Mouse (Mus musculus): ENCODE measurements around the gene Tmem169. TPM values are rescaled to one million over a fixed set of nuclear protein-coding genes. Genes with fewer than 3 reads are reported as not detected.

The Tmem169 gene
- polyA plus RNA-seq, 1 experiment from 2014 or later, result 5.0 TPM

DNA sequence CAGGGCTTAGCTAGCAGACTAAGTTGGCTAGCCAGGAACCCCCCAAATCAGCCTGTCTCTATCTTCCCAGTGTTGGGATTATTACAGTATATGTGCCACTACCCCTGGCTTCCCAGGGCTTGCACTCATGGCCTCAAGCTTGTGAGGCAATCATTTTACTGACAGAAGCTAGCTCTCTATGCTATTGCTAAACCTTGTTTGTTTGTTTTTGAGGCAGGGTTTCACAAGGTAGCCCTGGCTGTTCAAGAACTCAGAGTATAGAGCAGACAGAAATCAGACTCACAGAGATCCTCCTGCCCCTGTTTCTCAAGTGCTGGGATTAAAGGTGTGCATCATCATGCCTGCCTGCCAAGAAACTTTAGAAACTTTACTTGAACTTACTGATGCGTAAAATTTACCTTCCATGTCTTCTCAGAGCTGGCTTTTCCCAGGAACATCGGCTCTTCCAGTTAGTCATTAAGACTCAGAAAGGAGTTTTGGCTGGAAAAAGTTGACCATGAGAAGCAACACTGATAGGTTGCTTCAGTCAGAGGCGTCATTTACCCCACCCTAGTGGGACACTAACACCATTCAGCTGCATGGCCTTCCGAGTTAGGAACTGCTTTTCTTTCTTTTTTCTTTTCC, 4.5 kb downstream of the Tmem169 start:
- 65% methylated on average over 4 of the region's 4 CpGs for WGBS

DNA sequence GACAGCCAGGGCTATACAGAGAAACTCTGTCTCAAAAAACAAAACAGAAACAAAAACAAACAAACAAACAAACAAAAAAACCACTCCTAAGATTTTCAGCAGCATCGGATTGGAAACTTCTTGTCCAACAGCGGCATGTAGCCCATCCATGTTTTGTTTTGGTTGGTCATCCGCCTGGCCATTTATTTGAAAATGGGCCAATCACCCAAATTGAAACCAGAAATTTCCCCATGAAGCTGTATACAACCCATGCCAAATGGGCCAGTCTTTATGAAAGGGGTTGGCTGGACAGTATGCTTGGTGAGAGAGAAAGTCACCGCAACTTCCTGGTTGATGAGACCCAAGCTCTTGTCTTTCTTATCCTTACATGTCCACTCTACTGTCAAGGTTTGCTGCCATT, 6.7 kb downstream of the Tmem169 start:
- H3K27ac ChIP-seq, result no peak overlapping the region
- no peak overlapping the region for H3K4me2 ChIP-seq
- no peaks in the 10 kb centered on the region for H3K27me3 ChIP-seq
- WGBS, result 95% methylated on average over 4 of the region's 4 CpGs
- no peaks in the 10 kb centered on the region for H3K9me3 ChIP-seq (replicated peaks)
- H3K9ac ChIP-seq, result no peak overlapping the region
- no peak overlapping the region for H3K4me3 ChIP-seq (replicated peaks)
- H3K4me1 ChIP-seq, result peaks cover 11% of the 10 kb centered on the region
- ATAC-seq (replicated peaks; ENCODE audit: low FRiP score), result no peak
- no peaks in the 10 kb centered on the region for H3K36me3 ChIP-seq

More for the DNA sequence above, 4.5 kb downstream of the Tmem169 start:
- peaks cover 11% of the 10 kb centered on the region; the same call in 1 of the 2 replicates for H3K27me3 ChIP-seq
- peak overlapping the region; percentile 84 for H3K27ac ChIP-seq
- H3K36me3 ChIP-seq, result no peaks in the 10 kb centered on the region
- H3K4me1 ChIP-seq, result peaks cover 16% of the 10 kb centered on the region
- no peak overlapping the region for H3K9ac ChIP-seq
- H3K4me2 ChIP-seq, result no peak overlapping the region
- no peak overlapping the region for H3K4me3 ChIP-seq (replicated peaks)
- H3K9me3 ChIP-seq (replicated peaks), result no peaks in the 10 kb centered on the region
- no peak for ATAC-seq (replicated peaks; ENCODE audit: low FRiP score)

DNA sequence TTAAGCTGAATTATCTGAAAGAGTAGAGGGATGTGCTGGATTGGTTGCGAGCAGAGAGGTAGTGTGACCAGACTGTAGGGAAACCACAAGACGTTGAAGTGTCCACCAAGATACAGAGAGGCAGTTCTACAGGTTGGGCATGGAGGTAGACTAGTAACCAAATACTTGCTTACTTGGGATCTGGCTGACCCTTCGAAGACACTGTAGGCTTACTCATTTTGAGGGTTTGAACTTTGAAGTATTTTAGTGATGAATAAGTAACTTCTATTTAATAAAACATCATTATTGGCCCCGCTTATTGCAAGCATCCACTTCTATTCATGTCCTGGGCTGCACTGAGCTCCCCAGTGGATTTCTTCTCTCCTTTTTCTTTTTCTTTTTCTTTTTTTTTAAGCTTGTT, 7.3 kb downstream of the Tmem169 start:
- Histone ChIP-seq H3K4me3 (replicated peaks) (no peak overlapping the region), H3K4me2 (no peak overlapping the region), H3K9ac (no peak overlapping the region), H3K36me3 (no peaks in the 10 kb centered on the region), H3K27ac (no peak overlapping the region), H3K4me1 (peaks cover 9% of the 10 kb centered on the region), H3K27me3 (no peaks in the 10 kb centered on the region), H3K9me3 (replicated peaks) (no peaks in the 10 kb centered on the region)
- no peak for ATAC-seq (replicated peaks; ENCODE audit: low FRiP score)
- WGBS, result 93% methylated on average over 4 of the region's 4 CpGs

DNA sequence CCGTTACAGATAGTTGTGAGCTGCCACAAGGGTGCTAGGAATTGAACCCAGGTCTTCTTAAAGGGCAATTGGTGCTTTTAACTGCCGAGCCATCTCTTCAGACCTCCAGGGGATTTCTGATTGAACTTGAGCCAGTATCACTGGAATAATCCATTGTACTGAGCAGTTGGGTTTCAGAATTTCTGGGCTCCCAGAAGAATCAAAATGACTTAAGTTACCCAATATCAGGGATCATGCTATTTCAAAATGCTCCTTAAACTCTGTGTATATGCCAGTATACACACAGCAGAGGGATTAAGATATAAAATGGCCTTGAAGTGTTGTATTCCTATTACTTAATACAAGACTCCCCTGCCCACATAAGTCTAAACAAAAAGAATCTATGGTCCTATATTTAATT, 7.8 kb downstream of the Tmem169 start:
- 88% methylated on average over 2 of the region's 2 CpGs for WGBS
- Histone ChIP-seq H3K27ac (no peak overlapping the region), H3K27me3 (no peaks in the 10 kb centered on the region), H3K9ac (no peak overlapping the region), H3K4me1 (peaks cover 4% of the 10 kb centered on the region), H3K4me2 (no peak overlapping the region), H3K4me3 (replicated peaks) (no peak overlapping the region), H3K36me3 (no peaks in the 10 kb centered on the region), H3K9me3 (replicated peaks) (no peaks in the 10 kb centered on the region)
- ATAC-seq (replicated peaks; ENCODE audit: low FRiP score), result no peak

DNA sequence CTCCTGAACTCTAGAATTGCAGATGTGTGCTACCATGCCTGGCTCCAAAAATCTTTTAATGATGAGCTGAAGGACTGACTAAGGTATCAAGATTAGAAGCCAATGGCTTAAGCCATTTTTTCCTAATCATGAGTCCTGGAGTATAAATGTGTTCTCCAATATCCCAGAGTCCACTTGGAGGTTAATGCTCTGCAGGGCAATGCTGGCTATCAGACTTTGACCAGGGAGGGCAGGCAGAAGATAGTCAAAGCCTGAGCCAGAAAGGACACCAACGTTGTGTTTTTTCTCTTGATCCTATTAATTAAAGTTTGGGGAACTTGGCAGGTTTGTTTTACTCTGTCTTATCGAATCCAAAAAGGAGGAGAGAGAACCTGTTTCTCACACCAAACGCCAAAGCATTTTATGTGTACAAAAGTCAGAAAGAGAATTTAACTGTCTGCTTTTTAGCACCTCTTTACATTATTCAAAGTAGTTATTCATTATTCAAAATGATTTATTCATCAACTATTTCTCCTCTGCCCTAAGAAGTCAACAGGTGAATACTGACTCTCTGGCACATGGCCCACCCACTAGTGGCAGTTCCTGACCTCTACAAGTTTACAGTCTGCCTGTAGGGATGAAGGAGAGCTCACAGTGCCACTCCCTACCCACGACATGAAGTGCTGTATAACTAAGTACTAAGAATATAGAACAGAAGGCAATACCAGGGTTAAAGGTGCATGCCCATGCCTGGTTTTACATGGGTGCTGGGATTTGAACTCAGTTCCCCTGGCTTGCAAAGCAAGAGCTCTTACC, 9.9 kb downstream of the Tmem169 start:
- H3K27ac ChIP-seq, result no peak overlapping the region
- no peaks in the 10 kb centered on the region for H3K36me3 ChIP-seq
- H3K4me3 ChIP-seq (replicated peaks), result no peak overlapping the region
- no peaks in the 10 kb centered on the region for H3K27me3 ChIP-seq
- WGBS, result 56% methylated on average over 4 of the region's 4 CpGs
- no peaks in the 10 kb centered on the region for H3K4me1 ChIP-seq
- H3K9ac ChIP-seq, result no peak overlapping the region
- H3K9me3 ChIP-seq (replicated peaks), result no peaks in the 10 kb centered on the region
- ATAC-seq (replicated peaks; ENCODE audit: low FRiP score), result no peak
- no peak overlapping the region for H3K4me2 ChIP-seq

DNA sequence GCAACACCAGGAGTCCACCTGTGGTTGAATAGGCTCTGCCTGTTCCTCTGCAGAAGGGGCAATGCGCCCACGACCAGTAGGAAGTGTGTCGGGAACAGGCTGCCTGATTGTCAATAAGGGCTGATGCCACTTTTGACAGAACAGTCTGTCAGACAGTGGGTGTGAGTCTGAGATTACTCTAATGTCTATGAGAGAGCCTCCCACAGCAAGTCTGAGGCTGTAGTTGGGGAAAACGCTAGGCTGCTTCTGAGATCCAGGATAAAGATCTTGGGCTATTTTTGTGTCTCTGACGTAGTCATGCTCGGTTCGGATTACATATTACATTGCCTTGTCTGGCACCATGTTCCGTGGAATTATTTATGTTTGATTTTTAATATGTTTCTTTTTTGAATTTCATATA, 11.6 kb downstream of the Tmem169 start:
- ATAC-seq (replicated peaks; ENCODE audit: low FRiP score), result no peak
- Histone ChIP-seq H3K9ac (no peak overlapping the region), H3K4me1 (no peaks in the 10 kb centered on the region), H3K27me3 (no peaks in the 10 kb centered on the region), H3K4me3 (replicated peaks) (no peak overlapping the region), H3K4me2 (no peak overlapping the region), H3K27ac (no peak overlapping the region), H3K9me3 (replicated peaks) (no peaks in the 10 kb centered on the region), H3K36me3 (no peaks in the 10 kb centered on the region)
- WGBS, result 71% methylated on average over 8 of the region's 8 CpGs

DNA sequence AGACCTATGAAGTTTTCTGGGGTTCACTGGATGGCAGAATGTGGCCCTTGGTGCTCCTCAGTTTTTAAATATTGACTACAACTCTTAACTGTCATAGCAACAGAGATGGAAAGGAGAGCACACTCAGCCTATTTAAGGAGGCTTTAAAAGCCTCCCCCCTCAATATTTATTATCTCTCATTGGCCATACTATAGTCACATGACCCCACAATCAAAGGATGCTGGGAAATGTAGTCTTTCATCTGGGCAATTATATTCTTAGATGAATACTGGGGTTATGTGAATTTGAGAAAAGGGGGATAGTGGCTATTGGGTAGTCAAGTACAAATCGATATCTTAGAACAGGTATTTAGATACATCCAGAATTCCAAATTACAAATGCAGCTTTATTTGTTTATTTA, 17.7 kb downstream of the Tmem169 start:
- no peak overlapping the region for H3K4me3 ChIP-seq (replicated peaks)
- no peaks in the 10 kb centered on the region for H3K27me3 ChIP-seq
- no peak overlapping the region for H3K9ac ChIP-seq
- H3K27ac ChIP-seq, result no peak overlapping the region
- no peak for ATAC-seq (replicated peaks; ENCODE audit: low FRiP score)
- no peaks in the 10 kb centered on the region for H3K36me3 ChIP-seq
- 0 out of 2 replicates have a peak, but pooled peaks cover 4% of the 10 kb centered on the region for H3K4me1 ChIP-seq
- H3K4me2 ChIP-seq, result no peak overlapping the region
- 88% methylated on average over 1 of the region's 1 CpGs for WGBS
- no peaks in the 10 kb centered on the region for H3K9me3 ChIP-seq (replicated peaks)

DNA sequence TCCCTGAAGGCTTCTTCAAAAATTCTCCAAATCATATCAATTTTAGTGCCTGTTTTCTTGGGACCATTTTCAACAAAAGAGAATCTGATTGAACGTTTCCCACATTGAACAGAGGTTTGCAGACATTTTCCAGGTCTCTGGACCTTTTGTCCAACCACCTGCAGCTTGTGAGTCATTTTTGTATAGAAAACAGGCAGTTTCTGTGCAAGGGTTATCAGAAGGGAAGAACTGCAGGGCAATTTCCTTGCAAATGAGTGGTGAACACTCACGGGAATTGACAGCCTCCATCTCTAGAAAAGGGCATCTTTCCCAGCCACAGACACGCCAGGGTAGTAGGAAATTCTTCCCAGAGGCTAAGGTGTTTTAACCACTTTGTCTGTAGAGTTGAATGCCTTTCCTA, 22.1 kb downstream of the Tmem169 start:
- WGBS, result 63% methylated on average over 3 of the region's 3 CpGs
- Histone ChIP-seq H3K4me2 (peak overlapping the region; percentile 68), H3K4me1 (peaks cover 13% of the 10 kb centered on the region; the same call in 1 of the 2 replicates)

DNA sequence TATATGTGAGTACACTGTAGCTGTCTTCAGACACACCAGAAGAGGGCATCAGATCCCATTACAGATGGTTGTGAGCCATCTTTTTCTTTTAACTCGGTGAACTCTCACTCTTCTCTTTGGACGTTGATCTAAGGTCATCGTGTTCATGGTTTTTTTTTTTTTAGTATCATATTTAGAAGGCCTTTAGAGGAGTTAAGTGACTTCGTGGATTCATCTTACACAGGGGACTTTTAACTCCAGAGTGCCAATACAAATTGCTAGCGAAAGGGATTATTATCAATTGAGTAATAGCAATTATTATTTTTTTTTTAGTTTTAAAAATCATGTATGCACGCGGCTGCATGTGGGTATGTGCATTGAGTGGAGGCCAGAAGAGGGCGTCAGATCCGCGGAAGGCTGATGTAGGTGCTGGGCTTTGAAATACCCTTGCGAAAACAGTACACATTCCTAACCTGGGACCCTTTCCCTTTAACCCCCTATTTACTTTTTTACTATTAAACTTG, 22.6 kb downstream of the Tmem169 start:
- no peaks in the 10 kb centered on the region for H3K9me3 ChIP-seq (replicated peaks)
- H3K27ac ChIP-seq, result peak overlapping the region; percentile 95
- H3K27me3 ChIP-seq, result no peaks in the 10 kb centered on the region
- H3K9ac ChIP-seq, result peak overlapping the region; percentile 68
- peaks cover 4% of the 10 kb centered on the region for H3K36me3 ChIP-seq
- peaks cover 13% of the 10 kb centered on the region; the same call in 1 of the 2 replicates for H3K4me1 ChIP-seq
- H3K4me3 ChIP-seq (replicated peaks), result peak overlapping the region; percentile 70
- 2% methylated on average over 11 of the region's 11 CpGs for WGBS
- H3K4me2 ChIP-seq, result peak overlapping the region; percentile 68
- peak; percentile 85 for ATAC-seq (replicated peaks; ENCODE audit: low FRiP score)

More for the DNA sequence above, 22.1 kb downstream of the Tmem169 start:
- H3K27ac ChIP-seq, result peak overlapping the region; percentile 95; the same call in 1 of the 2 replicates
- no peaks in the 10 kb centered on the region for H3K9me3 ChIP-seq (replicated peaks)
- H3K9ac ChIP-seq, result no peak overlapping the region
- no peak for ATAC-seq (replicated peaks; ENCODE audit: low FRiP score)
- H3K36me3 ChIP-seq, result peaks cover 3% of the 10 kb centered on the region; the same call in 1 of the 2 replicates
- no peak overlapping the region for H3K4me3 ChIP-seq (replicated peaks)
- no peaks in the 10 kb centered on the region for H3K27me3 ChIP-seq

DNA sequence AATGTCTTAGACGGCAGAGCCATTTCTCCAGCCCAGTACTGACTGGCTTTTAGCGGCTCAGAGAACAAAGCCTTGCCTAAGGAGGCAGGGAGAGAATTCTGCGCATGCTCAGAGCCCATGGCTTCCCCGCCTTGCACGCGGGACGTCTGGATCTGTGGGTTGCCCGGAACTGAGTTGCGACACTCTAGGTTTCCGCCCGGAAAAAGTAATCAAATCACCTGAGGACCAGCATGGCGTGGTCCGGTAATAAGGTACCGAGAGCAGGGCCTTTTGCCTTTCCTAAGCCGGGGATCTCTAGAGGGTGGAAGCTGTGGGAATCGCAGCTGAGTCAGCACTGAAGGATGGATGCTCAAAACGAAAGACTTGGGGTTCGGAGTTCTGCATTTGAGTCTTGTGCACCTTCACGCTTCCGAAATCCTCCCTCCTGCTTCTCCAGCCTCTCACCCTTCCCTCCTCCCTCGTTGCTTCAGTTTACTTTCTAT, 23.2 kb downstream of the Tmem169 start, which contains the start of gene Xrcc5:
Gene Xrcc5, plus strand, starts transcription at position 105 of the 482 bp plus-strand sequence.
- Histone ChIP-seq H3K4me3 (replicated peaks) (peak within 1 kb of the TSS; percentile 70), H3K9me3 (replicated peaks) (no peaks in the 10 kb centered on the region), H3K4me1 (peaks cover 13% of the 10 kb centered on the region; the same call in 1 of the 2 replicates), H3K27ac (peak within 1 kb of the TSS; percentile 95), H3K4me2 (peak within 1 kb of the TSS; percentile 68), H3K36me3 (peaks cover 11% of the 10 kb centered on the region), H3K9ac (peak within 1 kb of the TSS; percentile 68), H3K27me3 (no peaks in the 10 kb centered on the region)
- peak; percentile 99 for ATAC-seq (replicated peaks; ENCODE audit: low FRiP score)
- 0% methylated on average over 21 of the region's 21 CpGs for WGBS

DNA sequence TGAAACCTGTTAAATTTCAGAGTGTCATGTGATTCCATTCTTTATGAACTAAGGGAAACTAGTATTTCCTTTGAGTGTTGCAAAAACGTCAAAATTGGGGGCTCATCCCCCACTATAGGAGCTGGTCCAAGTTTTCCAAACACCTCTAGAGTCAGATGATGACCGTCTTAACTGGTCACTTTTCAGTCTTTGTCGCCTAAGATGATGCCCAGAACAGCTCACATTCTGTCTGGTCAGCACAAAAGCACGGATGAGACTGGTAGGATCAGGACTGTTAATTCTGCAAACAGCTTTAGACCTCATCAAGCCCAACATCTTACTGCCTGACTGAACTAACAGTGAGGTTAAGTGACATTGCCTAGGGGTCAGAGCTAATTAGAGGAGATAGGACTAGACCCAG, 24.8 kb downstream of the Tmem169 start:
- Histone ChIP-seq H3K4me1 (peaks cover 13% of the 10 kb centered on the region; the same call in 1 of the 2 replicates), H3K9ac (no peak overlapping the region), H3K36me3 (peaks cover 22% of the 10 kb centered on the region), H3K27ac (peak overlapping the region; percentile 19; the same call in 1 of the 2 replicates), H3K4me3 (replicated peaks) (no peak overlapping the region), H3K4me2 (no peak overlapping the region; the same call in 1 of the 2 replicates), H3K27me3 (no peaks in the 10 kb centered on the region), H3K9me3 (replicated peaks) (no peaks in the 10 kb centered on the region)
- ATAC-seq (replicated peaks; ENCODE audit: low FRiP score), result no peak
- WGBS, result 39% methylated on average over 4 of the region's 4 CpGs
